Mouse (Mus musculus) intestine, postnatal 0 days (tissue): ENCODE measurements around the gene Abcg4. TPM values are rescaled to one million over a fixed set of nuclear protein-coding genes. Genes with fewer than 3 reads are reported as not detected.

Experiments
- ATAC-seq: fragments of 200-750 bp; cut with Nextera tagmentation; 2 replicates; pipeline ENCODE4 v1.8.0; 2017; ENCODE audit warnings: mild to moderate bottlenecking, moderate TSS enrichment, moderate library complexity
- H3K27ac ChIP-seq: fragments of 300-500 bp; sonication (generic); 2 replicates; pipeline ENCODE4 v1.5.1; 2014; ENCODE audit warnings: mild to moderate bottlenecking, low read depth, low read length, moderate library complexity
- H3K27me3 ChIP-seq: fragments of 300-500 bp; sonication (generic); replicated peaks from 2 replicates; pipeline ENCODE4 v1.6.1; 2014; ENCODE audit warnings: low read length, mixed read lengths; ENCODE audit not compliant: control insufficient read depth, insufficient read depth
- H3K36me3 ChIP-seq: fragments of 300-500 bp; sonication (generic); 2 replicates; pipeline ENCODE4 v1.6.1; 2014; ENCODE audit warnings: mild to moderate bottlenecking, moderate library complexity; ENCODE audit not compliant: control insufficient read depth, insufficient read depth
- H3K4me1 ChIP-seq: fragments of 300-500 bp; sonication (generic); replicated peaks from 2 replicates; pipeline ENCODE4 v1.6.1; 2014; ENCODE audit warnings: antibody characterized with exemption, low read length, mixed read lengths; ENCODE audit not compliant: control insufficient read depth, insufficient read depth
- H3K4me2 ChIP-seq: fragments of 300-500 bp; sonication (generic); replicated peaks from 2 replicates; pipeline ENCODE4 v1.6.1; 2014; ENCODE audit warnings: low read depth, mild to moderate bottlenecking, moderate library complexity
- H3K4me3 ChIP-seq: fragments of 300-500 bp; sonication (generic); 2 replicates; pipeline ENCODE4 v1.5.1; 2014; ENCODE audit warnings: low read depth, low read length
- H3K9ac ChIP-seq: fragments of 300-500 bp; sonication (generic); 2 replicates; pipeline ENCODE4 v1.6.1; 2014; ENCODE audit warnings: mild to moderate bottlenecking, low read depth, low read length
- H3K9me3 ChIP-seq: fragments of 300-500 bp; sonication (generic); 2 replicates; pipeline ENCODE4 v1.6.1; 2016; ENCODE audit warnings: mixed run types; ENCODE audit not compliant: control insufficient read depth
- CTCF ChIP-seq: sonication (generic); IDR thresholded peaks from 2 replicates; pipeline ENCODE4 v1.5.1; 2016; ENCODE audit warnings: low read depth, mild to moderate bottlenecking, control low read depth, antibody characterized with exemption, moderate library complexity
- WGBS: fragments of 180-500 bp; shearing (Covaris S2); extraction: QIAGEN DNeasy Blood & Tissue Kit; methylation state at CpG from one replicate; pipeline ENCODE4 v1.1.7; 2014; 5-methylcytosine and 5-hydroxymethylcytosine counted together
- polyA plus RNA-seq: library from polyadenylated mRNA; unstranded; fragments of >200 nt; fragmentation: Nextera tagmentation; extraction: Ambion mirVana; gene quantifications from 2 replicates; pipeline ENCODE4 v1.2.1, GENCODE M21; 2015

The Abcg4 gene
- polyA plus RNA-seq, 1 experiment from 2014 or later: 1.1 TPM

DNA sequence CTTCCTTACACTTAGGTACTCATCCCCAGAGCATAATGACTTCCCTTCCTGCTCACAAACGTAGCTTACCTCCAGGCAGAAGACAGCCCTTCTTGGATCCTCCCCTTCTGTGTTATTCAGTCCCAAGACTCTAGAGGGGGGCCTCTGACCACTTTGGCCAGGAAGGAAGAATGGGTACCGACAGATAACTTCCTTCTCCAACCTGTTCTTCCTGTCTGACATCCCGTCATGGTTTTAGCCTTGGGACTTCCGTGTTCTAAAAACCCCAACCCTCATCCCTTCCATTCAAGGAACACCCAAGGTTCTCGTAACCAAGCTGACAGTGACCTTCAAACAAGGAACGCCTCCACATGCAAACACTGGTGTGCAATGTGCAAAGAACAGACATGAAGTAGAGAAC, 20.0 kb downstream of the Abcg4 start, which contains the start of gene Nlrx1:
Nlrx1 (minus strand) TSS at position 168 of the 400 bp plus-strand sequence.
- Histone ChIP-seq H3K27ac (peak within 1 kb of the TSS; percentile 77), H3K4me3 (peak within 1 kb of the TSS; percentile 57), H3K9ac (peak within 1 kb of the TSS; percentile 92), H3K4me2 (peak within 1 kb of the TSS; percentile 90), H3K27me3 (no peaks in the 10 kb centered on the region), H3K9me3 (no peaks in the 10 kb centered on the region), H3K4me1 (no peaks in the 10 kb centered on the region), H3K36me3 (no peaks in the 10 kb centered on the region; the same call in 1 of the 2 replicates)
- 42% methylated on average over 6 of the region's 6 CpGs for WGBS
- peak; percentile 42 for ATAC-seq
- TF ChIP-seq CTCF: no peak

DNA sequence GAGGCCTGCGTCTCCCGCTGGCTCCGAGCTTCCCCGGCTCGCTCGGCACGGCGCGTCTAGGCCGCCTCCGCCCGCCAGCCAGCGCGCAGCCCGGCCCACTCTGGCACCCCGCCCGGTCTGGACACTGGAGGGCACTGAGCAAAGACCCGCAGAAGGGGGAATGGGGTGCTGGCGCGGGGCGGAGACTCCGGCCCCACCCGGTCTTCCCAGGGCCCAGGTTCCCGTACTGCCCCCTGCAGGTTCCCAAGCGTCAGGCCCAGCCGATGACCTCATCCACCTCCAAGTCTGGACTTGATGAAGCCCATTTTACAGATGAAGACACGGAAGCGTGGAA, 20.4 kb downstream of the Abcg4 start:
- H3K4me2 ChIP-seq: peak overlapping the region; percentile 90
- H3K4me3 ChIP-seq: peak overlapping the region; percentile 57
- 5% methylated on average over 28 of the region's 28 CpGs for WGBS
- peak; percentile 83 for ATAC-seq
- no peaks in the 10 kb centered on the region for H3K4me1 ChIP-seq
- H3K9me3 ChIP-seq: no peaks in the 10 kb centered on the region
- H3K27me3 ChIP-seq: no peaks in the 10 kb centered on the region
- peak overlapping the region; percentile 77 for H3K27ac ChIP-seq
- peak overlapping the region; percentile 92 for H3K9ac ChIP-seq
- TF ChIP-seq CTCF: peak; percentile 85
- no peaks in the 10 kb centered on the region; the same call in 1 of the 2 replicates for H3K36me3 ChIP-seq

DNA sequence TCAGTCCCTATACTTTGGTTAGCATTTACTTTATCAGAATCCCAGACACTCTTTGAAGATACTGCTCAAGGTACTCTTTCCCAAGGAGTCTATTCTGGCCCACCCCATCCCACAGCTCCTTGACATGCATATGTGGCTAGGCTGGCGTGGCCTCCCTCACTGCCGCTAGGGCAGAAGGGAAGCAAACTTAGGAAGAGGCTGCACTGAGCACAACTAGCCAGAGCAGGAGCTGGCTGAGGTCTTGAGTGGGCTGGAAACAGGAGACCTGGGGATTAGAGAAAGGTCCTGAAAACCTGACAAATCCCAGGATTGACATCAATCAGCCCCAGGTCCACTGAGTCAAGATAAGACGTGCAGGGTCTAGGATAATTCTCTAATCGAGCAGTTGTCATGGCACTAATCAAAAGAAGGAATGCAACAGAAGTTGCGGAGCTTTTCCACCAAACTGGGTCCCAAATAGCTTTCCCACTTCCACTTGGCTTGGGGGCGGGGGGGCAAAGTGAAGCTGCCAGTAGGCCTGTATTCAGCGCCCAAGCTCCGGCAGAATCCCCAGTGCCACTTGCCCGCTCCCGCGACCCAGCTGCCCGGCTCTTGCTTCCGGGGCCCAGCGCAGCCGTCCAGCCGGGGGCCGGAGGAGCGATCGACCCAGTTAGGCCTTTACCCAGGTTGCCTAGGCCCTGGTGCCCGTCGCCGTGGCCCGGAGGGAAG, 20.9 kb downstream of the Abcg4 start:
- peaks cover under 1% of the 10 kb centered on the region; the same call in 1 of the 2 replicates for H3K36me3 ChIP-seq
- H3K4me2 ChIP-seq: peak overlapping the region; percentile 90
- H3K27ac ChIP-seq: peak overlapping the region; percentile 77
- H3K27me3 ChIP-seq: no peaks in the 10 kb centered on the region
- H3K9me3 ChIP-seq: no peaks in the 10 kb centered on the region
- WGBS: 12% methylated on average over 22 of the region's 23 CpGs
- ATAC-seq: no peak
- H3K9ac ChIP-seq: peak overlapping the region; percentile 92
- peak; percentile 39; the same call in 1 of the 2 replicates for TF ChIP-seq CTCF
- peak overlapping the region; percentile 57 for H3K4me3 ChIP-seq
- no peaks in the 10 kb centered on the region for H3K4me1 ChIP-seq

DNA sequence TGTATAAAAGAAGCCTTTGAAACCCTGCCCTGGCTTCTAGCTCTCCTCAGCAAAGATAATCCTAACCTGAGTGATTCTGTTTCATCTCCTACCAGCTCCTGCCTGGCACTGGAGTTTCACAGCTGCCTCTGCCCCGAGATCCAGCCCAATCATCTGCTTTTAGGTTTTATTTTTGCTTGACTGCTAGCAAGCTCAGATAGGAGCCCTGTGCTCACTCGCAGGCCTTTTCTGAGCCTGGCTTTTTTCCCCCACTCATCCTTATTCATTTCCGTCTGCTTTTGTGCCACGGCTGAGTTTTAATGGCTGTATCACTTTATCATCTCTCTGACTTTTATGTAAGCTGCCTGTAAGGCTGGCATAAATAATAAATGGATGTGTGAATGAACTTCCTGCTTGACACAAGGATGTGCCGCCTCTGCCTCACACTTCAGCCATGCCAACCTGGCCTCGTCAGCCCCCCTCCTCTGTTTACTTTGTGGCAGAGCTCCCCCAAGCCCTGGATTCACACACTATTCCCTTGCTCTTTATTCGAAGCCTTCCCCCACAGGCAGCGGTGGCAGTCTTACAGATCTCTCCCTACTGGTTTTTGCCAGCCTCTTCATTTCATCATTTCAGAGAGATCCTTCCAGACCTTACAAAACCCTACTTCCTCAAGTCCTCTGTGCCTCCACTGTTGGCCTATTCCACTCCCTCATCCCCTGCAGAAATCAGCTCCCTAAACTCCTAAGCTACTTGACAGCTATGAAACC, 21.8 kb downstream of the Abcg4 start:
- no peak for ATAC-seq
- no peak overlapping the region for H3K9ac ChIP-seq
- H3K4me2 ChIP-seq: 0 out of 2 replicates have a peak overlapping the region, but pooled peaks have one; percentile 90
- peaks cover 8% of the 10 kb centered on the region; the same call in 1 of the 2 replicates for H3K36me3 ChIP-seq
- TF ChIP-seq CTCF: no peak
- no peak overlapping the region for H3K27ac ChIP-seq
- H3K4me1 ChIP-seq: no peaks in the 10 kb centered on the region
- H3K9me3 ChIP-seq: no peaks in the 10 kb centered on the region
- H3K4me3 ChIP-seq: no peak overlapping the region
- H3K27me3 ChIP-seq: no peaks in the 10 kb centered on the region
- 75% methylated on average over 8 of the region's 8 CpGs for WGBS

DNA sequence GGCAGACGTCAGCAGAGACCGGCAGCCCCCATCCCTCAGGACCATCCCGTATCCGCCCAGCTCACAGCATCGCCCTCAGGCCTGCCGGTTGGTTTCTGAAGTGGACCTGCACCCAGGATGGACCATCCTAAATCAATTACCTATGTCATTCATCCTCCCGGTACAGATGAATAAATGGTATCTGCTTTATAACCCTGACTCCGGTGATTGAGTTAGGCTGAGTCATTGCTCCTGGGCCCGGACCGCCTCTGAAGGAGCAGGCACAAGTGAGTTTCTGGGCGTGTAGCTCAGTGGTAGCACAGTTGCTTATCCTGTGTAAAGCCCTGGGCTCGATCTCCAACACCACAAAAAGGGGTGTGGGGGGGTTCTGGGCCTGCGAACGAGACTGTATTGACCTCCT, 27.0 kb downstream of the Abcg4 start:
- H3K4me1 ChIP-seq: no peaks in the 10 kb centered on the region
- 69% methylated on average over 14 of the region's 14 CpGs for WGBS
- no peak overlapping the region for H3K9ac ChIP-seq
- no peak for TF ChIP-seq CTCF
- H3K4me3 ChIP-seq: no peak overlapping the region
- H3K4me2 ChIP-seq: no peak overlapping the region
- H3K27ac ChIP-seq: no peak overlapping the region
- no peaks in the 10 kb centered on the region for H3K27me3 ChIP-seq
- H3K36me3 ChIP-seq: peaks cover 8% of the 10 kb centered on the region; the same call in 1 of the 2 replicates
- no peaks in the 10 kb centered on the region for H3K9me3 ChIP-seq
- no peak for ATAC-seq

DNA sequence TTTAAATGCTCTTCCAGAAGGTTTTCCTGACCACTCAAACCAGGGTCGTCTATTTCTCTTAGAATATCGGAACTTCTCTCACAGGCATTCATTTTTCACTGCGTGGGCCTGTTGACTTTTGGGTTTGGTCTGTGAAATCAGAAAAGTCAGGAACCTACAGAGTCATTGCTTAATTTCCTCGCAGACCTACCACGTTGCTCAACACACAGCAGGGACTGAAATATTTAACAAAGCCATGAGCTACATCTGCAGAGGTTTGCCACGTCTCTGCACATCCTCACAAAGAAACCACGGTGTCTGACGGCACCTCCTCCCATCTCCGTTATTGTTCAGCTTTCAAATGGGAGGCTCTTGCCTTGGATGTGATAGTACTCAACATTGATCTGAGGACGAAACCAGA, 29.4 kb downstream of the Abcg4 start:
- Histone ChIP-seq H3K27ac (no peak overlapping the region), H3K4me3 (no peak overlapping the region), H3K27me3 (no peaks in the 10 kb centered on the region), H3K36me3 (peaks cover 8% of the 10 kb centered on the region; the same call in 1 of the 2 replicates), H3K4me2 (no peak overlapping the region), H3K9me3 (no peaks in the 10 kb centered on the region), H3K4me1 (no peaks in the 10 kb centered on the region), H3K9ac (no peak overlapping the region)
- TF ChIP-seq CTCF: no peak
- no peak for ATAC-seq
- 81% methylated on average over 10 of the region's 10 CpGs for WGBS
